Mouse (Mus musculus) bone marrow, adult 2 months (tissue): ENCODE data around the gene Robo4.

ENCODE experiments used
- CTCF ChIP-seq: fragments of 200-500 bp; IDR thresholded peaks from 2 replicates; pipeline ENCODE4 v1.5.1; 2011; ENCODE audit warnings: low read length, control low read depth; ENCODE audit not compliant: control insufficient read depth, insufficient read depth
- POLR2A ChIP-seq: fragments of 200-500 bp; IDR thresholded peaks from 2 replicates; pipeline ENCODE4 v1.6.1; 2011; ENCODE audit warnings: low read depth, mild to moderate bottlenecking, control low read depth, low read length, borderline replicate concordance; ENCODE audit not compliant: control insufficient read depth

- no peak for TF ChIP-seq CTCF
- TF ChIP-seq POLR2A: no peak
Measured at GRCm38 (mm10) chr9:37455868-37456267, 54.2 kb downstream of the Robo4 start.
